Mouse (Mus musculus) layer of hippocampus, postnatal 10 days (tissue): Measurements from ENCODE around the gene Bola1. TPM values are rescaled to one million over a fixed set of nuclear protein-coding genes. Genes with fewer than 3 reads are reported as not detected.
A peak's percentile ranks its signal among the peaks of the same experiment; 100 is the strongest.
"Not testable (repeated sequence)": the region's sequence is repeated elsewhere in the genome, so short reads cannot be mapped to it uniquely, and the experiment has no call there.

Experiments used
- DNase-seq, 2 experiments: peaks; one replicate each; pipeline ENCODE4 v3.0.0; 2021; ENCODE audit warnings: low spot score in 2 of 2
- total RNA-seq, 2 experiments: library from RNA; stranded (reverse); gene quantifications; 2 replicates each; pipeline ENCODE4 v1.2.3; 2021

Bola1 gene
- total RNA-seq, 2 experiments from 2014 or later, result 20.9 to 22.8 TPM

- no peak for DNase-seq
These were observed 37.8 kb downstream of the Bola1 start for GRCm38 (mm10) chr3:96181510-96182381.

GRCm38 (mm10) chr3:96180727-96181477 is 38.6 kb downstream of the Bola1 start, which contains the start of gene Sv2a:
Gene Sv2a (plus strand): TSS chr3:96181151.
- peak; percentile 75 to 79 for DNase-seq

- no peak for DNase-seq
These were observed 40.0 kb downstream of the Bola1 start for GRCm38 (mm10) chr3:96179531-96179930.

- no peak for DNase-seq
These were observed 40.6 kb downstream of the Bola1 start for GRCm38 (mm10) chr3:96178902-96179301.

- DNase-seq, result no peak
These were observed 41.1 kb downstream of the Bola1 start for GRCm38 (mm10) chr3:96178427-96178826.

- no peak for DNase-seq
These were observed 44.3 kb downstream of the Bola1 start for GRCm38 (mm10) chr3:96175251-96175650.

GRCm38 (mm10) chr3:96174042-96174441 is 45.5 kb downstream of the Bola1 start:
- not testable (repeated sequence) for DNase-seq

GRCm38 (mm10) chr3:96173185-96173584 is 46.3 kb downstream of the Bola1 start:
- DNase-seq, result no peak

- DNase-seq, result peak; percentile 82 to 84
These were observed 47.0 kb downstream of the Bola1 start, which contains the start of gene Sf3b4 for GRCm38 (mm10) chr3:96172197-96173178. Gene Sf3b4 (plus strand): TSS chr3:96172332.

GRCm38 (mm10) chr3:96171583-96172196 is 47.8 kb downstream of the Bola1 start:
- DNase-seq, result no peak

- no peak for DNase-seq
These were observed 48.4 kb downstream of the Bola1 start for GRCm38 (mm10) chr3:96170976-96171545.

GRCm38 (mm10) chr3:96170276-96170675 is 49.2 kb downstream of the Bola1 start:
- DNase-seq, result no peak

GRCm38 (mm10) chr3:96168466-96169158 is 50.9 kb downstream of the Bola1 start:
- DNase-seq, result no peak

- no peak for DNase-seq
These were observed 56.5 kb downstream of the Bola1 start for GRCm38 (mm10) chr3:96163040-96163439.

- DNase-seq, result peak in 1 of 2 experiments; percentile 43
These were observed 57.4 kb downstream of the Bola1 start, which contains the start of gene Mtmr11 for GRCm38 (mm10) chr3:96161869-96162840. Gene Mtmr11 (plus strand): TSS chr3:96162004.

- peak in 1 of 2 experiments; percentile 43 for DNase-seq
These were observed 58.5 kb downstream of the Bola1 start for GRCm38 (mm10) chr3:96160803-96161516.

- DNase-seq, result no peak
These were observed 59.2 kb downstream of the Bola1 start for GRCm38 (mm10) chr3:96160222-96160802.
